Mouse (Mus musculus) heart, postnatal 0 days (tissue): ENCODE measurements around the gene Iffo2.
A peak's percentile ranks its signal among the peaks of the same experiment; 100 is the strongest.

Experiments used
- CTCF ChIP-seq: IDR thresholded peaks from 2 replicates; pipeline ENCODE4 v1.5.1; 2016; ENCODE audit warnings: antibody characterized with exemption, control low read depth, low read depth
- EP300 ChIP-seq: IDR thresholded peaks from 2 replicates; pipeline ENCODE4 v1.6.1; 2016; ENCODE audit warnings: antibody characterized with exemption, low read depth

DNA sequence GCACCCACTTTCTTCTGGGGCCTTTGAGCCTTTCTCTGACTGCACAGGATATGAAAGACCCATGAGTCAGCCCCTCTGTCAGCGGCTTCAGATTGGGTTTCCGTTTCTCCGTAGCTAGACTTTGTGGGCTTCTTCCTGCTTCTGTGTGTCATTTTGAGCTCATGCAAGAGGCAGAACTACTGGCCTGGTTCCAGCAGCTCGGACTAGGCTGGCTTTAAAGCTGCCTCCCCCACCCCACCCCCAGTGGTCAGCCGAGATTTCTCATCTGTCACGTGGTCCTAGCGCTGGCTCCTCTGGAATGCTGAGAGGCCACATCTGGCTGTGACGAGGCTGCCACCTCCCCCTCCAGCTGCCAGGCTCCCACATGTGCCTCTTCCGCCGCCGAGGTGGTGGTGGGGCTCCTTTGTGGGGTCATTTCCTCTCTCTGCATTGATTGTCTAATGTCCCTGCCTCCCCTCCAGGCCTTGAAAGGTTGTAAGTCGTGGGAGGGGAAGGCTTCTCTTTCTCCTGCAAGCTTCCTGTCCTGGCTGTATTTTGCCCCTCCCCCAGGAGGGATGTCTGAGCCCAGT, 68.7 kb downstream of the Iffo2 start:
- no peak; the same call in 1 of the 2 replicates for TF ChIP-seq CTCF
- peak; percentile 82 for TF ChIP-seq EP300
